Mouse (Mus musculus): ENCODE data around the gene Hcn1. TPM values are rescaled to one million over a fixed set of nuclear protein-coding genes. Genes with fewer than 3 reads are reported as not detected.
"Not testable (repeated sequence)": the region's sequence is repeated elsewhere in the genome, so short reads cannot be mapped to it uniquely, and the experiment has no call there.

Hcn1 gene
- polyA plus RNA-seq, 2 experiments from 2014 or later: 0.04 TPM; not detected in 1

- no peak for ATAC-seq
Observed at GRCm38 (mm10) chr13:117880471-117881225, 278.5 kb downstream of the Hcn1 start.

- no peak for ATAC-seq
Observed at GRCm38 (mm10) chr13:117892076-117892475, 290.0 kb downstream of the Hcn1 start.

- ATAC-seq: no peak
Observed at GRCm38 (mm10) chr13:117898052-117898451, 295.9 kb downstream of the Hcn1 start.

GRCm38 (mm10) chr13:117907801-117908200 is 305.7 kb downstream of the Hcn1 start:
- ATAC-seq: no peak

- ATAC-seq: no peak
Observed at GRCm38 (mm10) chr13:117929734-117930133, 327.6 kb downstream of the Hcn1 start.

- no peak for ATAC-seq
Observed at GRCm38 (mm10) chr13:117931746-117932145, 329.6 kb downstream of the Hcn1 start.

GRCm38 (mm10) chr13:117938761-117939160 is 336.6 kb downstream of the Hcn1 start:
- ATAC-seq: no peak

- ATAC-seq: no peak
Observed at GRCm38 (mm10) chr13:117940536-117941280, 338.6 kb downstream of the Hcn1 start.

GRCm38 (mm10) chr13:117946843-117947242 is 344.7 kb downstream of the Hcn1 start:
- no peak for ATAC-seq

GRCm38 (mm10) chr13:117947704-117948376 is 345.7 kb downstream of the Hcn1 start:
- no peak for ATAC-seq

- ATAC-seq: no peak
Observed at GRCm38 (mm10) chr13:117958496-117959421, 356.6 kb downstream of the Hcn1 start.

- ATAC-seq: no peak
Observed at GRCm38 (mm10) chr13:117964620-117965019, 362.5 kb downstream of the Hcn1 start.

GRCm38 (mm10) chr13:117975382-117975781 is 373.3 kb downstream of the Hcn1 start:
- ATAC-seq: no peak

GRCm38 (mm10) chr13:117975823-117976222 is 373.7 kb downstream of the Hcn1 start:
- ATAC-seq: no peak

GRCm38 (mm10) chr13:117984339-117984738 is 382.2 kb downstream of the Hcn1 start:
- ATAC-seq: no peak

- no peak for ATAC-seq
Observed at GRCm38 (mm10) chr13:117999767-118000488, 397.8 kb downstream of the Hcn1 start.

- ATAC-seq: no peak
Observed at GRCm38 (mm10) chr13:118000538-118000937, 398.4 kb downstream of the Hcn1 start.

- no peak for ATAC-seq
Observed at GRCm38 (mm10) chr13:118021176-118021575, 419.1 kb downstream of the Hcn1 start.

- not testable (repeated sequence) for ATAC-seq
Observed at GRCm38 (mm10) chr13:118022891-118023290, 420.8 kb downstream of the Hcn1 start.

- ATAC-seq: no peak
Observed at GRCm38 (mm10) chr13:118023381-118023780, 421.3 kb downstream of the Hcn1 start.

GRCm38 (mm10) chr13:118026510-118026909 is 424.4 kb downstream of the Hcn1 start:
- no peak for ATAC-seq

- ATAC-seq: no peak
Observed at GRCm38 (mm10) chr13:118027868-118028267, 425.7 kb downstream of the Hcn1 start.

Data from activated CD4-positive, CD25-positive, alpha-beta regulatory T cell, adult 4 months (primary cell).